ENCODE assay signal across 7 mouse cellular contexts in genomic region chrX:74243396-74243795, GRCm38 (mm10). TPM values are rescaled to one million over a fixed set of nuclear protein-coding genes. Genes with fewer than 3 reads are reported as not detected.
A peak's percentile ranks its signal among the peaks of the same experiment; 100 is the strongest.
DNase-seq lines count a peak whose midpoint lies in the region; ATAC-seq and TF ChIP-seq lines count a peak whose summit lies in the region.

No protein-coding gene starts in this region.

- peak overlapping the region; percentile 48 for H3K4me2 ChIP-seq in embryonic facial prominence, embryonic 11.5 days (ENCODE audit: low read depth, low read length)
- H3K4me2 ChIP-seq in limb, embryonic 14.5 days (replicated peaks; ENCODE audit: low read depth, low read length, severe bottlenecking): peak overlapping the region; percentile 60
- H3K4me2 ChIP-seq in midbrain, embryonic 15.5 days: peak overlapping the region; percentile 57

- no peak overlapping the region for H3K9ac ChIP-seq in embryonic facial prominence, embryonic 11.5 days (replicated peaks; ENCODE audit: low read length)
- peak overlapping the region; percentile 25; the same call in 1 of the 2 replicates for H3K9ac ChIP-seq in limb, embryonic 14.5 days (ENCODE audit: low read depth, low read length, severe bottlenecking)
- peak overlapping the region; percentile 58; the same call in 1 of the 2 replicates for H3K9ac ChIP-seq in midbrain, embryonic 15.5 days

- 93% methylated on average over 2 of the region's 2 CpGs for WGBS in embryonic facial prominence, embryonic 11.5 days
- 85% methylated on average over 2 of the region's 2 CpGs for WGBS in limb, embryonic 14.5 days
- 100% methylated on average over 2 of the region's 2 CpGs for WGBS in midbrain, embryonic 15.5 days

- peaks cover 15% of the 10 kb centered on the region for H3K36me3 ChIP-seq in embryonic facial prominence, embryonic 11.5 days (replicated peaks; ENCODE audit: control insufficient read depth, insufficient read depth, low read depth, low read length)
- peaks cover 52% of the 10 kb centered on the region for H3K36me3 ChIP-seq in limb, embryonic 14.5 days (ENCODE audit: control insufficient read depth, insufficient read depth, low read length)
- peaks cover 18% of the 10 kb centered on the region; the same call in 1 of the 2 replicates for H3K36me3 ChIP-seq in midbrain, embryonic 15.5 days (replicated peaks)

- no peak overlapping the region for H3K4me3 ChIP-seq in embryonic facial prominence, embryonic 11.5 days (ENCODE audit: low read depth, low read length)
- peak overlapping the region; percentile 55; the same call in 1 of the 2 replicates for H3K4me3 ChIP-seq in limb, embryonic 14.5 days (replicated peaks; ENCODE audit: low read length)
- peak overlapping the region; percentile 57 for H3K4me3 ChIP-seq in midbrain, embryonic 15.5 days

- no peak for DNase-seq in embryonic facial prominence, embryonic 11.5 days (ENCODE audit: low spot score)
- no peak for DNase-seq in limb, embryonic 14.5 days (ENCODE audit: low spot score)
- no peak for DNase-seq in right cerebral cortex, adult 2 months (ENCODE audit: low spot score in 2 of 2)
- no peak for DNase-seq in Muller cell, postnatal 12 days (ENCODE audit: inconsistent ontology term)
- no peak for DNase-seq in left cerebral cortex, adult 18-20 months (ENCODE audit: low spot score in 2 of 2)

- no peak for TF ChIP-seq POLR2A in limb, embryonic 14.5 days (IDR thresholded peaks at IDR 0.05; ENCODE audit: borderline replicate concordance, extremely low read depth, insufficient read depth, insufficient read length)

- ATAC-seq in embryonic facial prominence, embryonic 11.5 days (replicated peaks; ENCODE audit: insufficient number of reproducible peaks, low FRiP score, low TSS enrichment, low read depth): no peak
- ATAC-seq in granulocyte monocyte progenitor cell, adult 5-6 weeks (replicated peaks; ENCODE audit: poor library complexity, severe bottlenecking): peak; percentile 45
- no peak for ATAC-seq in limb, embryonic 14.5 days (ENCODE audit: low FRiP score, low read depth)
- no peak for ATAC-seq in midbrain, embryonic 15.5 days (replicated peaks)

- H3K4me1 ChIP-seq in embryonic facial prominence, embryonic 11.5 days (ENCODE audit: control insufficient read depth, insufficient read depth, low read length): no peaks in the 10 kb centered on the region
- H3K4me1 ChIP-seq in limb, embryonic 14.5 days (ENCODE audit: control insufficient read depth, insufficient read depth, low read length): no peaks in the 10 kb centered on the region
- peaks cover 16% of the 10 kb centered on the region for H3K4me1 ChIP-seq in midbrain, embryonic 15.5 days

- no peaks in the 10 kb centered on the region for H3K9me3 ChIP-seq in embryonic facial prominence, embryonic 11.5 days (replicated peaks; ENCODE audit: control insufficient read depth, low read length)
- no peaks in the 10 kb centered on the region for H3K9me3 ChIP-seq in limb, embryonic 14.5 days (ENCODE audit: control insufficient read depth, low read length)
- no peaks in the 10 kb centered on the region for H3K9me3 ChIP-seq in midbrain, embryonic 15.5 days

- no peaks in the 10 kb centered on the region for H3K27me3 ChIP-seq in embryonic facial prominence, embryonic 11.5 days (ENCODE audit: control insufficient read depth, insufficient read depth, low read length)
- H3K27me3 ChIP-seq in limb, embryonic 14.5 days (ENCODE audit: control insufficient read depth, insufficient read depth, low read length): no peaks in the 10 kb centered on the region
- no peaks in the 10 kb centered on the region for H3K27me3 ChIP-seq in midbrain, embryonic 15.5 days (replicated peaks)

- H3K27ac ChIP-seq in embryonic facial prominence, embryonic 11.5 days (replicated peaks; ENCODE audit: low read depth, low read length): no peak overlapping the region
- no peak overlapping the region for H3K27ac ChIP-seq in limb, embryonic 14.5 days (replicated peaks; ENCODE audit: low read depth, low read length)
- H3K27ac ChIP-seq in midbrain, embryonic 15.5 days: no peak overlapping the region

RNA-seq across cellular contexts. Expression of gene Flna, which starts 6.2 kb away (rescaled TPM):
- polyA plus RNA-seq in embryonic facial prominence, embryonic 11.5 days (2014; fragmentation: Nextera tagmentation; extraction: Ambion mirVana): 267 and 289 TPM in 2 replicates
- total RNA-seq in granulocyte monocyte progenitor cell, adult 5-6 weeks (2014; fragmentation: Nextera tagmentation): 292 and 348 TPM in 2 replicates
- 465 and 529 TPM in 2 replicates for total RNA-seq in granulocyte monocyte progenitor cell, adult 5-6 weeks (2017)
- 573 and 611 TPM in 2 replicates for polyA plus RNA-seq in limb, embryonic 14.5 days (2012; rRNA removed)
- polyA plus RNA-seq in limb, embryonic 14.5 days (2014; fragmentation: Nextera tagmentation; extraction: Ambion mirVana): 335 and 363 TPM in 2 replicates
- 92.6 and 96.4 TPM in 2 replicates for polyA plus RNA-seq in midbrain, embryonic 15.5 days (2015; fragmentation: Nextera tagmentation; extraction: Ambion mirVana)
- total RNA-seq in left cerebral cortex, adult 18-20 months (2021): 10 to 100 TPM; 44.0 to 49.5 TPM

RNA-seq across cellular contexts. Expression of gene Emd, which starts 11.1 kb away (rescaled TPM):
- 29.3 and 31.8 TPM in 2 replicates for polyA plus RNA-seq in embryonic facial prominence, embryonic 11.5 days (2014; fragmentation: Nextera tagmentation; extraction: Ambion mirVana)
- 81.8 and 85.5 TPM in 2 replicates for total RNA-seq in granulocyte monocyte progenitor cell, adult 5-6 weeks (2014; fragmentation: Nextera tagmentation)
- total RNA-seq in granulocyte monocyte progenitor cell, adult 5-6 weeks (2017): 71.0 and 75.6 TPM in 2 replicates
- 107 and 143 TPM in 2 replicates for polyA plus RNA-seq in limb, embryonic 14.5 days (2012; rRNA removed)
- polyA plus RNA-seq in limb, embryonic 14.5 days (2014; fragmentation: Nextera tagmentation; extraction: Ambion mirVana): 28.0 and 30.4 TPM in 2 replicates
- polyA plus RNA-seq in midbrain, embryonic 15.5 days (2015; fragmentation: Nextera tagmentation; extraction: Ambion mirVana): 16.0 and 17.7 TPM in 2 replicates
- total RNA-seq in left cerebral cortex, adult 18-20 months (2021): 10 to 100 TPM; 35.3 to 39.6 TPM

RNA-seq across cellular contexts. Expression of gene Rpl10, which starts 27.2 kb away (rescaled TPM):
- polyA plus RNA-seq in embryonic facial prominence, embryonic 11.5 days (2014; fragmentation: Nextera tagmentation; extraction: Ambion mirVana): 846 and 890 TPM in 2 replicates
- total RNA-seq in granulocyte monocyte progenitor cell, adult 5-6 weeks (2014; fragmentation: Nextera tagmentation): 5,642 and 5,847 TPM in 2 replicates
- 1,448 and 1,548 TPM in 2 replicates for total RNA-seq in granulocyte monocyte progenitor cell, adult 5-6 weeks (2017)
- polyA plus RNA-seq in limb, embryonic 14.5 days (2012; rRNA removed): 2,306 and 2,672 TPM in 2 replicates
- 939 and 993 TPM in 2 replicates for polyA plus RNA-seq in limb, embryonic 14.5 days (2014; fragmentation: Nextera tagmentation; extraction: Ambion mirVana)
- 402 and 414 TPM in 2 replicates for polyA plus RNA-seq in midbrain, embryonic 15.5 days (2015; fragmentation: Nextera tagmentation; extraction: Ambion mirVana)
- 100 to 1,000 TPM; 188 to 216 TPM for total RNA-seq in left cerebral cortex, adult 18-20 months (2021)

RNA-seq across cellular contexts. Expression of gene Taz, which starts 38.3 kb away (rescaled TPM):
- polyA plus RNA-seq in embryonic facial prominence, embryonic 11.5 days (2014; fragmentation: Nextera tagmentation; extraction: Ambion mirVana): 62.0 and 65.2 TPM in 2 replicates
- total RNA-seq in granulocyte monocyte progenitor cell, adult 5-6 weeks (2014; fragmentation: Nextera tagmentation): 29.2 and 47.6 TPM in 2 replicates
- 30.8 and 41.0 TPM in 2 replicates for total RNA-seq in granulocyte monocyte progenitor cell, adult 5-6 weeks (2017)
- polyA plus RNA-seq in limb, embryonic 14.5 days (2012; rRNA removed): 99.7 and 116 TPM in 2 replicates
- 64.0 and 70.6 TPM in 2 replicates for polyA plus RNA-seq in limb, embryonic 14.5 days (2014; fragmentation: Nextera tagmentation; extraction: Ambion mirVana)
- polyA plus RNA-seq in midbrain, embryonic 15.5 days (2015; fragmentation: Nextera tagmentation; extraction: Ambion mirVana): 86.8 and 90.3 TPM in 2 replicates
- 10 to 100 TPM; 60.4 to 62.5 TPM for total RNA-seq in left cerebral cortex, adult 18-20 months (2021)

RNA-seq across cellular contexts. Expression of gene Dnase1l1, which starts 38.7 kb away (rescaled TPM):
- 4.2 and 5.2 TPM in 2 replicates for polyA plus RNA-seq in embryonic facial prominence, embryonic 11.5 days (2014; fragmentation: Nextera tagmentation; extraction: Ambion mirVana)
- total RNA-seq in granulocyte monocyte progenitor cell, adult 5-6 weeks (2014; fragmentation: Nextera tagmentation): 28.6 and 34.8 TPM in 2 replicates
- 5.0 and 9.1 TPM in 2 replicates for total RNA-seq in granulocyte monocyte progenitor cell, adult 5-6 weeks (2017)
- polyA plus RNA-seq in limb, embryonic 14.5 days (2012; rRNA removed): 20.2 and 24.3 TPM in 2 replicates
- 12.8 and 14.4 TPM in 2 replicates for polyA plus RNA-seq in limb, embryonic 14.5 days (2014; fragmentation: Nextera tagmentation; extraction: Ambion mirVana)
- polyA plus RNA-seq in midbrain, embryonic 15.5 days (2015; fragmentation: Nextera tagmentation; extraction: Ambion mirVana): 2.9 and 5.2 TPM in 2 replicates
- 1 to 10 TPM; 3.0 to 3.3 TPM for total RNA-seq in left cerebral cortex, adult 18-20 months (2021)
